Mouse (Mus musculus) monocyte, adult 5-6 weeks (primary cell): ENCODE results near the gene Ints5. TPM values are rescaled to one million over a fixed set of nuclear protein-coding genes. Genes with fewer than 3 reads are reported as not detected.
"Not testable (repeated sequence)": the region's sequence is repeated elsewhere in the genome, so short reads cannot be mapped to it uniquely, and the experiment has no call there.

Experiments
- ATAC-seq: fragments of 153-309, 156-312 bp; replicated peaks from 2 replicates; pipeline ENCODE4 v1.8.0; 2017; ENCODE audit warnings: mild to moderate bottlenecking; ENCODE audit not compliant: low TSS enrichment, insufficient number of reproducible peaks, severe bottlenecking, poor library complexity, low FRiP score
- total RNA-seq: library from RNA; stranded (forward); fragments of 200-1000, 200-491, 200-594 nt; gene quantifications from 3 replicates; pipeline ENCODE4 v1.2.3, GENCODE M21; 2017

Gene Ints5
- total RNA-seq, 1 experiment from 2014 or later: 7.4 TPM

GRCm38 (mm10) chr19:8883616-8884015, 9.2 kb upstream of the Ints5 start, which contains the start of the genes Lbhd1 and Gm49403:
Gene Lbhd1, plus strand, starts transcription at chr19:8883732.
Gene Gm49403, plus strand, starts transcription at chr19:8883930.
- no peak for ATAC-seq

GRCm38 (mm10) chr19:8886916-8887584, 5.8 kb upstream of the Ints5 start:
- no peak for ATAC-seq

- ATAC-seq: no peak
Measured at GRCm38 (mm10) chr19:8887585-8888463, 5.0 kb upstream of the Ints5 start.

GRCm38 (mm10) chr19:8888511-8889385, 4.1 kb upstream of the Ints5 start, which contains the start of the genes 1810009A15Rik and Gm49416:
Gene 1810009A15Rik, plus strand, starts transcription at chr19:8888853.
Gene Gm49416, plus strand, starts transcription at chr19:8888926.
- peak; percentile 96 for ATAC-seq

GRCm38 (mm10) chr19:8895397-8895960, 2.7 kb downstream of the Ints5 start:
- ATAC-seq: no peak

GRCm38 (mm10) chr19:8896231-8896630, 3.4 kb downstream of the Ints5 start:
- ATAC-seq: not testable (repeated sequence)

GRCm38 (mm10) chr19:8897211-8897864, 4.5 kb downstream of the Ints5 start:
- not testable (repeated sequence) for ATAC-seq

GRCm38 (mm10) chr19:8897865-8898495, 5.2 kb downstream of the Ints5 start, which contains the start of gene Ganab:
Gene Ganab, plus strand, starts transcription at chr19:8898071.
- ATAC-seq: peak; percentile 98

- no peak for ATAC-seq
Measured at GRCm38 (mm10) chr19:8898576-8898975, 5.8 kb downstream of the Ints5 start.

GRCm38 (mm10) chr19:8899079-8899478, 6.3 kb downstream of the Ints5 start:
- no peak for ATAC-seq

- ATAC-seq: no peak
Measured at GRCm38 (mm10) chr19:8903412-8903811, 10.6 kb downstream of the Ints5 start.

- no peak for ATAC-seq
Measured at GRCm38 (mm10) chr19:8908531-8908930, 15.7 kb downstream of the Ints5 start.

GRCm38 (mm10) chr19:8911810-8912209, 19.0 kb downstream of the Ints5 start:
- no peak for ATAC-seq

- no peak for ATAC-seq
Measured at GRCm38 (mm10) chr19:8914212-8914611, 21.4 kb downstream of the Ints5 start.

- ATAC-seq: no peak
Measured at GRCm38 (mm10) chr19:8919000-8919399, 26.2 kb downstream of the Ints5 start.

GRCm38 (mm10) chr19:8919684-8920072, 26.9 kb downstream of the Ints5 start:
- ATAC-seq: no peak

GRCm38 (mm10) chr19:8920073-8920736, 27.4 kb downstream of the Ints5 start, which contains the start of gene B3gat3:
Gene B3gat3, plus strand, starts transcription at chr19:8920374.
- peak; percentile 96 for ATAC-seq
